Mouse (Mus musculus): ENCODE results near the gene B2m.

The B2m gene

GRCm38 (mm10) chr2:122201501-122201900 lies 54.0 kb downstream of the B2m start:
- no peak for DNase-seq

Measured in kidney, postnatal 4 days (tissue).